Mouse (Mus musculus): Measurements from ENCODE around the gene Unc5a. TPM values are rescaled to one million over a fixed set of nuclear protein-coding genes. Genes with fewer than 3 reads are reported as not detected.

Gene Unc5a
- total RNA-seq, 2 experiments from 2014 or later: 104 to 107 TPM

- no peak for DNase-seq (ENCODE audit: low spot score in 2 of 2)
Measured at GRCm38 (mm10) chr13:54951166-54951565, 2.0 kb downstream of the Unc5a start.

- no peak for DNase-seq (ENCODE audit: low spot score in 2 of 2)
Measured at GRCm38 (mm10) chr13:54954745-54955144, 5.5 kb downstream of the Unc5a start.

GRCm38 (mm10) chr13:54955695-54956471, 6.7 kb downstream of the Unc5a start:
- peak in 1 of 2 experiments; percentile 36 for DNase-seq (ENCODE audit: low spot score in 2 of 2)

- DNase-seq (ENCODE audit: low spot score in 2 of 2): no peak
Measured at GRCm38 (mm10) chr13:54957281-54957680, 8.1 kb downstream of the Unc5a start.

- peak; percentile 36 to 43 for DNase-seq (ENCODE audit: low spot score in 2 of 2)
Measured at GRCm38 (mm10) chr13:54959059-54959701, 10.0 kb downstream of the Unc5a start.

- DNase-seq (ENCODE audit: low spot score in 2 of 2): no peak
Measured at GRCm38 (mm10) chr13:54959842-54960241, 10.6 kb downstream of the Unc5a start.

- no peak for DNase-seq (ENCODE audit: low spot score in 2 of 2)
Measured at GRCm38 (mm10) chr13:54960491-54960890, 11.3 kb downstream of the Unc5a start.

- no peak for DNase-seq (ENCODE audit: low spot score in 2 of 2)
Measured at GRCm38 (mm10) chr13:54965256-54965655, 16.0 kb downstream of the Unc5a start.

- no peak for DNase-seq (ENCODE audit: low spot score in 2 of 2)
Measured at GRCm38 (mm10) chr13:54967501-54967900, 18.3 kb downstream of the Unc5a start.

- no peak for DNase-seq (ENCODE audit: low spot score in 2 of 2)
Measured at GRCm38 (mm10) chr13:54968636-54969035, 19.4 kb downstream of the Unc5a start.

GRCm38 (mm10) chr13:54969513-54969912, 20.3 kb downstream of the Unc5a start:
- DNase-seq (ENCODE audit: low spot score in 2 of 2): no peak

- DNase-seq (ENCODE audit: low spot score in 2 of 2): no peak
Measured at GRCm38 (mm10) chr13:54970521-54971247, 21.5 kb downstream of the Unc5a start.

- no peak for DNase-seq (ENCODE audit: low spot score in 2 of 2)
Measured at GRCm38 (mm10) chr13:54975546-54975945, 26.3 kb downstream of the Unc5a start.

- no peak for DNase-seq (ENCODE audit: low spot score in 2 of 2)
Measured at GRCm38 (mm10) chr13:54978804-54979203, 29.6 kb downstream of the Unc5a start.

GRCm38 (mm10) chr13:54980957-54981356, 31.7 kb downstream of the Unc5a start:
- DNase-seq (ENCODE audit: low spot score in 2 of 2): no peak

- DNase-seq (ENCODE audit: low spot score in 2 of 2): no peak
Measured at GRCm38 (mm10) chr13:54983001-54983400, 33.8 kb downstream of the Unc5a start.

GRCm38 (mm10) chr13:54983614-54984013, 34.4 kb downstream of the Unc5a start:
- no peak for DNase-seq (ENCODE audit: low spot score in 2 of 2)

GRCm38 (mm10) chr13:54987405-54987804, 38.2 kb downstream of the Unc5a start:
- DNase-seq (ENCODE audit: low spot score in 2 of 2): no peak

GRCm38 (mm10) chr13:54988181-54988760, 39.1 kb downstream of the Unc5a start:
- no peak for DNase-seq (ENCODE audit: low spot score in 2 of 2)

GRCm38 (mm10) chr13:54992215-54992614, 43.0 kb downstream of the Unc5a start:
- no peak for DNase-seq (ENCODE audit: low spot score in 2 of 2)

- no peak for DNase-seq (ENCODE audit: low spot score in 2 of 2)
Measured at GRCm38 (mm10) chr13:54994576-54994975, 45.4 kb downstream of the Unc5a start.

- DNase-seq (ENCODE audit: low spot score in 2 of 2): no peak
Measured at GRCm38 (mm10) chr13:54995161-54995560, 46.0 kb downstream of the Unc5a start.
